In the genomic region with DNA sequence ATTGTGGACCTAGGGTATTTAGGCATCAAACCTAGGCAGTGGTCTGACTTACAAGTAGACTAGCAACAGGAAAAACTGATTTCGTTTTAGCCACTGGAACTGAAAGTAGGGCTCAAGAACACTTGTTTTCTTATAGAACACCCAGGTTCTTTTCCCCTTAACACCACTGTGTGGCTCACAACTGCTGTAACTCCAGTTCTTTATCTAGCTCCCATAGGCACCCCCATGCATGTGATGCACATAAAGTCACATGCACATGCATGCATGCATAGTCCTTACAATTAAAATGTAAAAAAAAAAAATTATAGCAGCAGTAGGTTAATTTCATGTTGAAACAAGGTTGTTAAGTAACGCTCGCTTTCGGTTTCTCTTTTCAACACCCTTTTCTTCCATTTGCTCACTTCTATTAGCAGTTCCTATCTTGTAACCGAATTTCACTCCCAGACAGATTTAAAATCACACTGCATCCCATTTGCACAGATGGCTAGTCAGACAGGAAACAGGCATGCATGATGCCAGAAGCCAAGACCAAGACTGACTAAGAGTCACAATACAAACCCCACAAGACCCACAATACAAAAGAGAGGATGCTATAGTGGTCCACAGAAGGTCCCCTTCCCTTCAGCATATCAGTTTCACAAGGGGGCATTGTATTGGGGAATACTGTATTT, we compare ENCODE assay signal across 14 mouse cellular contexts.
"Had no signal": no experiment of that assay in that cellular context is flagged by ENCODE, and none has a peak within 500 bp of the region (broad histone marks: within the 10 kb centered on the region; RNA-seq: fewer than 3 reads in every experiment).

No protein-coding gene starts in this region.

- H3K27ac ChIP-seq: limb, embryonic 12.5 days; liver, embryonic 13.5 days; lung, embryonic 15.5 days; macrophage; midbrain, embryonic 12.5 days; neural tube, embryonic 13.5 days had no signal

- H3K27me3 ChIP-seq: limb, embryonic 12.5 days; liver, embryonic 13.5 days; lung, embryonic 15.5 days; midbrain, embryonic 12.5 days; neural tube, embryonic 13.5 days had no signal

- H3K9me3 ChIP-seq: limb, embryonic 12.5 days; liver, embryonic 13.5 days; lung, embryonic 15.5 days; midbrain, embryonic 12.5 days; neural tube, embryonic 13.5 days had no signal

- H3K4me3 ChIP-seq: limb, embryonic 12.5 days; liver, embryonic 13.5 days; lung, embryonic 15.5 days; midbrain, embryonic 12.5 days; neural tube, embryonic 13.5 days had no signal

- H3K9ac ChIP-seq: limb, embryonic 12.5 days; liver, embryonic 13.5 days; liver, postnatal 0 days; lung, embryonic 15.5 days; midbrain, embryonic 12.5 days; neural tube, embryonic 13.5 days had no signal

- DNase-seq: kidney, adult 8-10 months; kidney, postnatal 25 days; liver; liver, embryonic 13.5 days; liver, postnatal 0 days; lung, postnatal 14 days; retina, postnatal 1 day; right cerebral cortex, postnatal 14 days had no signal

- H3K4me1 ChIP-seq: limb, embryonic 12.5 days; liver, embryonic 13.5 days; lung, embryonic 15.5 days; midbrain, embryonic 12.5 days; neural tube, embryonic 13.5 days had no signal

- H3K36me3 ChIP-seq: limb, embryonic 12.5 days; liver, embryonic 13.5 days; lung, embryonic 15.5 days; midbrain, embryonic 12.5 days; neural tube, embryonic 13.5 days had no signal

- ATAC-seq: liver, postnatal 0 days; midbrain, embryonic 16.5 days had no signal

- H3K4me2 ChIP-seq: limb, embryonic 12.5 days; liver, embryonic 13.5 days; lung, embryonic 15.5 days; midbrain, embryonic 12.5 days; neural tube, embryonic 13.5 days had no signal
